Comparison of ENCODE assay signal across 25 mouse cellular contexts in the genomic region with DNA sequence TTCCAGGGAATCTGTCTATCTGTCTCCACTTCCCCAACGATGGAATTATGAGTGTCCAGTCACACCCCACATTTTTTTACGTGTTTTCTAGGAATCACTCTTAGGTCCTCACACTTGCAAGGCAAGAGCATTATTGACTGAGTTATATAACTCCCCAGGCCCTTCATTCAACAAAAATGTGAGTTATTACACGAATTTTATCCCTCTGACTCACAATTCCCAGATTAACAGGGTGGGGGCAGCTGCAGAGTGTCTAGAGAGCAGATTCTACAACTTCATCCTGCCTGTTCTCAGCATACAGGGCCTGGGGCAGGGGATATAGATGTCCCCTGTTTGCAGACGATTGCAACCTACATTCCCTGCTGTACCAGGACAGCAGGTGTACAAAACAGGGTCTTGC.
"Had no signal": no experiment of that assay in that cellular context is flagged by ENCODE, and none has a peak within 500 bp of the region (broad histone marks: within the 10 kb centered on the region; RNA-seq: fewer than 3 reads in every experiment).

No protein-coding gene starts in this region.

- H3K4me3 ChIP-seq: gastrocnemius, adult 2 months; heart, embryonic 10.5 days; heart, embryonic 12.5 days; hindbrain, embryonic 12.5 days; intestine, embryonic 15.5 days; kidney, embryonic 15.5 days; limb, embryonic 13.5 days; limb, embryonic 15.5 days; liver, embryonic 13.5 days; liver, embryonic 15.5 days had no signal

- H3K4me1 ChIP-seq: intestine, embryonic 15.5 days; kidney, embryonic 15.5 days; limb, embryonic 15.5 days; liver, embryonic 13.5 days; liver, embryonic 15.5 days had no signal

- DNase-seq: gastrocnemius, adult 2 months; gastrocnemius, postnatal 10 days; gastrocnemius, postnatal 36 days; heart, adult 11 months; heart, postnatal 10 days; heart, postnatal 36 days; kidney, adult 2 months; kidney, adult 9 months; kidney, postnatal 14 days; kidney, postnatal 36 days; layer of hippocampus, adult 9-11 months; layer of hippocampus, postnatal 36 days; left cerebral cortex, postnatal 4 days; liver, embryonic 13.5 days; liver, postnatal 0 days had no signal

- H3K27ac ChIP-seq: gastrocnemius, adult 2 months; heart, embryonic 10.5 days; hindbrain, embryonic 12.5 days; hindbrain, embryonic 14.5 days; intestine, embryonic 15.5 days; kidney, embryonic 15.5 days; kidney, postnatal 0 days; limb, embryonic 13.5 days; limb, embryonic 15.5 days; liver, embryonic 13.5 days; liver, embryonic 15.5 days had no signal
